Mouse (Mus musculus) midbrain, embryonic 16.5 days (tissue): ENCODE results near the gene Cited4. TPM values are rescaled to one million over a fixed set of nuclear protein-coding genes. Genes with fewer than 3 reads are reported as not detected.

Experiments
- ATAC-seq: fragments of 200-750 bp; cut with Nextera tagmentation; 2 replicates; pipeline ENCODE4 v1.8.0; 2017; ENCODE audit warnings: moderate TSS enrichment
- H3K27ac ChIP-seq: fragments of 300-500 bp; sonication (generic); 2 replicates; pipeline ENCODE4 v1.5.1; 2014; ENCODE audit warnings: mild to moderate bottlenecking, low read length, mixed read lengths
- H3K27me3 ChIP-seq: fragments of 300-500 bp; sonication (generic); 2 replicates; pipeline ENCODE4 v1.6.1; 2014; ENCODE audit warnings: low read depth, low read length, mixed read lengths; ENCODE audit not compliant: control insufficient read depth, insufficient read depth
- H3K36me3 ChIP-seq: fragments of 300-500 bp; sonication (generic); 2 replicates; pipeline ENCODE4 v1.6.1; 2014; ENCODE audit warnings: mild to moderate bottlenecking, low read length, moderate library complexity, mixed read lengths; ENCODE audit not compliant: control insufficient read depth, insufficient read depth
- H3K4me1 ChIP-seq: fragments of 300-500 bp; sonication (generic); 2 replicates; pipeline ENCODE4 v1.6.1; 2014; ENCODE audit warnings: mild to moderate bottlenecking, low read length, mixed read lengths; ENCODE audit not compliant: control insufficient read depth, insufficient read depth
- H3K4me2 ChIP-seq: fragments of 300-500 bp; sonication (generic); 2 replicates; pipeline ENCODE4 v1.6.1; 2014; ENCODE audit warnings: mild to moderate bottlenecking, low read length, mixed read lengths
- H3K4me3 ChIP-seq: fragments of 300-500 bp; sonication (generic); 2 replicates; pipeline ENCODE4 v1.5.1; 2014; ENCODE audit warnings: low read depth, mild to moderate bottlenecking, low read length, moderate library complexity, mixed read lengths
- H3K9ac ChIP-seq: fragments of 300-500 bp; sonication (generic); 2 replicates; pipeline ENCODE4 v1.6.1; 2014; ENCODE audit warnings: low read depth, low read length, mixed read lengths
- H3K9me3 ChIP-seq: fragments of 300-500 bp; sonication (generic); replicated peaks from 2 replicates; pipeline ENCODE4 v1.6.1; 2014; ENCODE audit warnings: mild to moderate bottlenecking, low read length, mixed read lengths; ENCODE audit not compliant: control insufficient read depth, poor library complexity, severe bottlenecking
- WGBS: fragments of 180-500 bp; shearing (Covaris S2); extraction: QIAGEN DNeasy Blood & Tissue Kit; methylation state at CpG from one replicate; pipeline ENCODE4 v1.1.7; 2014; 5-methylcytosine and 5-hydroxymethylcytosine counted together
- polyA plus RNA-seq: library from polyadenylated mRNA; unstranded; fragments of >200 nt; fragmentation: Nextera tagmentation; extraction: Ambion mirVana; gene quantifications from 2 replicates; pipeline ENCODE4 v1.2.1, GENCODE M21; 2015

The Cited4 gene
- polyA plus RNA-seq = 0.67 and 1.4 TPM in 2 replicates

DNA sequence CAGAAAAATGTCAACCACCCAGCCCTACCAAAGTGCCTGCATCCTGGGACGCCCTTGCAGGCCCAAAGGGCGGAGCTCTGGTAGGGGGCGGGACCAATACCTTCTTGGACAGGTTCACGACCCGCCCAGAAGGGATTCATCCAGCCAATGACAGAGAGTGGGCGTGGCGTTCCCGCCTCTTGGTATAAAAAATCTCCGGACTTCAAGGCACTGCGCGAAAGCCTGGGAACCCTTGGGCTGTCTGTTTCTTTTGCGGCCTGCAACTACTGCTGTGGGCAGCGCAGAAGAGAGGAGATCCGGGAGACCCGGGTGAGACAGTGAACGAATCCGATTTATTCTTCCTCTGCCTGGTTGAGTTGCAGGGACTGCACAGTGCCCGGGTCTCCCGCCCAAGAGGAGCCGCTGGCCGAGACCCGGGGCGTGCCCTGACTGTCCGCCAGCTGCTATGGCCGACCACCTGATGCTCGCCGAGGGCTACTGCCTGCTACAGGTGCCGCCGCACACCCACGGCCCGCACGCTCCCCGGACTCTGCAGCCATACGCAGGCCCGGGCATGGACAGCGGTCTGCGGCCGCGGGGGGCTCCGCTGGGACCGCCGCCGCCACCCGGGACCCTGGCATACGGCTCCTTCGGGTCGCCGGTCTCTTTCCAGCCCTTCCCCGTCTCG, at the start of gene Cited4:
Gene Cited4 (plus strand): TSS at position 215 of the 667 bp plus-strand sequence.
- ATAC-seq = peak; percentile 89
- Histone ChIP-seq H3K9me3 (no peaks in the 10 kb centered on the region), H3K4me2 (peak within 1 kb of the TSS; percentile 95), H3K27me3 (peaks cover 9% of the 10 kb centered on the region; the same call in 1 of the 2 replicates), H3K36me3 (no peaks in the 10 kb centered on the region), H3K4me3 (peak within 1 kb of the TSS; percentile 58), H3K4me1 (peaks cover 8% of the 10 kb centered on the region), H3K9ac (peak within 1 kb of the TSS; percentile 63), H3K27ac (no peak within 1 kb of the TSS)
- WGBS = under 1% methylated on average over 43 of the region's 50 CpGs

GRCm38 (mm10) chr4:120627728-120628127, 38.6 kb upstream of the Cited4 start:
- Histone ChIP-seq H3K4me3 (no peak overlapping the region), H3K27ac (no peak overlapping the region), H3K27me3 (no peaks in the 10 kb centered on the region), H3K36me3 (no peaks in the 10 kb centered on the region), H3K9me3 (no peaks in the 10 kb centered on the region), H3K4me1 (no peaks in the 10 kb centered on the region), H3K9ac (no peak overlapping the region), H3K4me2 (no peak overlapping the region)
- ATAC-seq = no peak
- WGBS = 87% methylated on average over 6 of the region's 6 CpGs

- no peaks in the 10 kb centered on the region for H3K36me3 ChIP-seq
- WGBS = 75% methylated on average over 8 of the region's 8 CpGs
These were observed 36.0 kb upstream of the Cited4 start for GRCm38 (mm10) chr4:120630218-120630931.

GRCm38 (mm10) chr4:120631828-120632227, 34.5 kb upstream of the Cited4 start:
- ATAC-seq = no peak
- no peaks in the 10 kb centered on the region for H3K4me1 ChIP-seq
- H3K4me3 ChIP-seq = no peak overlapping the region
- H3K4me2 ChIP-seq = no peak overlapping the region
- no peak overlapping the region for H3K9ac ChIP-seq
- H3K9me3 ChIP-seq = no peaks in the 10 kb centered on the region
- WGBS = 72% methylated on average over 6 of the region's 6 CpGs
- no peaks in the 10 kb centered on the region for H3K36me3 ChIP-seq
- no peak overlapping the region for H3K27ac ChIP-seq
- H3K27me3 ChIP-seq = no peaks in the 10 kb centered on the region

More at GRCm38 (mm10) chr4:120630218-120630931, 36.0 kb upstream of the Cited4 start:
- no peaks in the 10 kb centered on the region for H3K27me3 ChIP-seq
- H3K4me1 ChIP-seq = no peaks in the 10 kb centered on the region
- ATAC-seq = no peak
- H3K4me2 ChIP-seq = no peak overlapping the region
- H3K4me3 ChIP-seq = no peak overlapping the region
- H3K9me3 ChIP-seq = no peaks in the 10 kb centered on the region
- no peak overlapping the region for H3K27ac ChIP-seq
- no peak overlapping the region for H3K9ac ChIP-seq

GRCm38 (mm10) chr4:120635351-120635750, 31.0 kb upstream of the Cited4 start:
- Histone ChIP-seq H3K4me3 (no peak overlapping the region), H3K9ac (no peak overlapping the region), H3K27ac (no peak overlapping the region), H3K9me3 (no peaks in the 10 kb centered on the region), H3K4me2 (no peak overlapping the region), H3K27me3 (no peaks in the 10 kb centered on the region), H3K4me1 (no peaks in the 10 kb centered on the region), H3K36me3 (no peaks in the 10 kb centered on the region)
- WGBS = 83% methylated on average over 2 of the region's 2 CpGs
- ATAC-seq = no peak

GRCm38 (mm10) chr4:120641946-120642345, 24.4 kb upstream of the Cited4 start:
- H3K27ac ChIP-seq = no peak overlapping the region
- no peak overlapping the region for H3K4me2 ChIP-seq
- 96% methylated on average over 6 of the region's 6 CpGs for WGBS
- H3K4me1 ChIP-seq = no peaks in the 10 kb centered on the region
- H3K27me3 ChIP-seq = no peaks in the 10 kb centered on the region
- H3K36me3 ChIP-seq = no peaks in the 10 kb centered on the region
- no peak overlapping the region for H3K9ac ChIP-seq
- H3K9me3 ChIP-seq = no peaks in the 10 kb centered on the region
- ATAC-seq = no peak
- no peak overlapping the region for H3K4me3 ChIP-seq

DNA sequence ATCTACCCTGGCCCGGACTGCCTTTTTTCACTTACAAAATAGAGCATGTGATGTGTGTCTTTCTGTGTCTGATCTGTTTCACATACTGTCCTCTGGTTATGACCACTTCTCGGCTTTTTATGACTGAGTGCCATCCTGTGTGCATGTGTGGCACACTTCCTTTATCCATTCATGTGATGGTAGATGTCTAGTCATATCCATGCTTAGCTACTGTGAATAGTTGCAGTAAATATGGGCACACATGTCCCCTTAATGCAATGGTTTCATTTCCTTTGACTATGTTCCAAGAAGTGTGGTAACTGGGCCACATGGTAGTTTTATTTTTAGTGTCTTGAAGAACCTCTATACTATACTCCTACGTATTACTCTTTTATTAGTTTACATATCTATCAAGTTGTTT, 22.5 kb upstream of the Cited4 start:
- Histone ChIP-seq H3K9ac (no peak overlapping the region), H3K9me3 (no peaks in the 10 kb centered on the region), H3K4me1 (no peaks in the 10 kb centered on the region), H3K36me3 (no peaks in the 10 kb centered on the region), H3K27ac (no peak overlapping the region), H3K27me3 (peaks cover 1% of the 10 kb centered on the region; the same call in 1 of the 2 replicates), H3K4me2 (no peak overlapping the region), H3K4me3 (no peak overlapping the region)
- 86% methylated on average over 3 of the region's 3 CpGs for WGBS
- no peak for ATAC-seq

GRCm38 (mm10) chr4:120649369-120650207, 16.8 kb upstream of the Cited4 start:
- WGBS = 4% methylated on average over 54 of the region's 55 CpGs
- Histone ChIP-seq H3K36me3 (no peaks in the 10 kb centered on the region), H3K9me3 (no peaks in the 10 kb centered on the region), H3K4me1 (no peaks in the 10 kb centered on the region; the same call in 1 of the 2 replicates), H3K27ac (no peak overlapping the region), H3K27me3 (peaks cover 3% of the 10 kb centered on the region; the same call in 1 of the 2 replicates), H3K4me2 (peak overlapping the region; percentile 90), H3K9ac (peak overlapping the region; percentile 74), H3K4me3 (peak overlapping the region; percentile 56)
- ATAC-seq = peak; percentile 85
